Mouse (Mus musculus): Measurements from ENCODE around the gene Ndc1.

GRCm38 (mm10) chr4:107323113-107323512 lies 44.5 kb upstream of the Ndc1 start:
- TF ChIP-seq POLR2A (IDR thresholded peaks at IDR 0.05; ENCODE audit: insufficient read depth, low read depth, low read length) (no peak), CTCF (IDR thresholded peaks at IDR 0.05) (no peak)

Measured in heart, adult 2 months (tissue).